Mouse (Mus musculus) ovary, adult 10 weeks (tissue): Measurements from ENCODE around the gene 1700001P01Rik. TPM values are rescaled to one million over a fixed set of nuclear protein-coding genes. Genes with fewer than 3 reads are reported as not detected.

Source experiments
- polyA plus RNA-seq: library from polyadenylated mRNA; stranded (reverse); fragments of 350-450 nt; fragmentation: Illumina TruSeq; extraction: RNeasy Lipid Tissue Mini Kit (QIAGEN cat#74804); gene quantifications from one replicate; pipeline ENCODE4 v1.2.3, GENCODE M21; 2014

1700001P01Rik gene
- polyA plus RNA-seq = not detected

GRCm38 (mm10) chr11:97775808-97776496 lies at the start of gene 1700001P01Rik:
Gene 1700001P01Rik, minus strand, starts transcription at chr11:97775918.

GRCm38 (mm10) chr11:97798782-97799145 lies 23.0 kb upstream of the 1700001P01Rik start, which contains the start of gene Lasp1:
Gene Lasp1, plus strand, starts transcription at chr11:97799000.

GRCm38 (mm10) chr11:97781832-97782563 lies 6.3 kb upstream of the 1700001P01Rik start, which contains the start of gene Rpl23:
Gene Rpl23, minus strand, starts transcription at chr11:97782437.

GRCm38 (mm10) chr11:97766154-97766881 lies 9.4 kb downstream of the 1700001P01Rik start, which contains the start of gene Cwc25:
Gene Cwc25, minus strand, starts transcription at chr11:97766556.

GRCm38 (mm10) chr11:97744063-97744717 lies 31.5 kb downstream of the 1700001P01Rik start, which contains the start of gene Pip4k2b:
Gene Pip4k2b, minus strand, starts transcription at chr11:97744704.

Other genes starting within 250 kb of the 1700001P01Rik start
- gene Srcin1, start 199.7 kb downstream of the 1700001P01Rik start, polyA plus RNA-seq = 1.8 TPM
- not detected for gene Epop, start 146.2 kb downstream of the 1700001P01Rik start, polyA plus RNA-seq
- gene Mllt6, start 112.5 kb downstream of the 1700001P01Rik start, polyA plus RNA-seq = 6.6 TPM
- 3.4 TPM for gene Cisd3, start 90.1 kb downstream of the 1700001P01Rik start, polyA plus RNA-seq
- gene Pcgf2, start 75.4 kb downstream of the 1700001P01Rik start, polyA plus RNA-seq = 5.4 TPM
- 7.7 TPM for gene Psmb3, start 72.5 kb downstream of the 1700001P01Rik start, polyA plus RNA-seq
- 16.4 TPM for gene Pip4k2b, start 31.2 kb downstream of the 1700001P01Rik start, polyA plus RNA-seq
- 17.0 TPM for gene Cwc25, start 9.4 kb downstream of the 1700001P01Rik start, polyA plus RNA-seq
- 3,292 TPM for gene Rpl23, start 6.5 kb upstream of the 1700001P01Rik start, polyA plus RNA-seq
- 27.7 TPM for gene Lasp1, start 23.1 kb upstream of the 1700001P01Rik start, polyA plus RNA-seq
- gene B230217C12Rik, start 64.9 kb upstream of the 1700001P01Rik start, polyA plus RNA-seq = 12.8 TPM
- gene Fbxo47, start 108.2 kb upstream of the 1700001P01Rik start, polyA plus RNA-seq = 3.1 TPM
- gene Plxdc1, start 210.5 kb upstream of the 1700001P01Rik start, polyA plus RNA-seq = 0.20 TPM
- gene Arl5c, start 220.3 kb upstream of the 1700001P01Rik start, polyA plus RNA-seq = 1.7 TPM
- 0.20 TPM for gene Cacnb1, start 247.1 kb upstream of the 1700001P01Rik start, polyA plus RNA-seq